Mouse (Mus musculus): Measurements from ENCODE around the gene Il6st.

DNA sequence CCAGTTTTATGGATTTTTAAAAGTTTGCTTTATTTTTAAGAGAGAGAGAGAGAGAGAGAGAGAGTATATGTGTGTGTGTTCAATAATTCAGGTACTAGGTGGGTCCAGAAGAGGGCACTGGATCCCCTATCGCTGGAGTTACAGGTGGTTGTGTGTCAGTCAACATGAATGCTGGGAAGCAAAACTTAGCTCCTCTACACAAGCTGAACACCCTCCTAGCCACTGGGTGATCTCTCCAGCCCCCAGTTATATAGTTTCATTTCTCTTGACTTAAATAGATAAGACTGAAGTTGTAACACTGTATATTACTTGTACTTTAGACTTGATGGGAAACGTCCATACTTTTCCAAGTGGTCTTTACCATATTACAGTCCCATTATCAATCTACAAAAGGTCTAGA, 39.7 kb upstream of the Il6st start:
- TF ChIP-seq CTCF (IDR thresholded peaks at IDR 0.05; ENCODE audit: low read depth, low read length): no peak
- TF ChIP-seq EP300 (IDR thresholded peaks at IDR 0.05; ENCODE audit: insufficient read depth, low read depth, low read length): no peak
